Mouse (Mus musculus) hindbrain, embryonic 15.5 days (tissue): ENCODE data around the gene Dock4. TPM values are rescaled to one million over a fixed set of nuclear protein-coding genes. Genes with fewer than 3 reads are reported as not detected.
"Not testable (repeated sequence)": the region's sequence is repeated elsewhere in the genome, so short reads cannot be mapped to it uniquely, and the experiment has no call there.

Experiments used
- ATAC-seq: fragments of 200-750 bp; cut with Nextera tagmentation; 2 replicates; pipeline ENCODE4 v1.8.0; 2017; ENCODE audit warnings: low read depth, moderate number of reproducible peaks, moderate TSS enrichment; ENCODE audit not compliant: low FRiP score
- H3K27ac ChIP-seq: fragments of 300-500 bp; sonication (generic); replicated peaks from 2 replicates; pipeline ENCODE4 v1.5.1; 2015; ENCODE audit warnings: mild to moderate bottlenecking, inconsistent platforms
- H3K27me3 ChIP-seq: fragments of 300-500 bp; sonication (generic); 2 replicates; pipeline ENCODE4 v1.6.1; 2015; ENCODE audit warnings: control low read depth, inconsistent platforms
- H3K36me3 ChIP-seq: fragments of 300-500 bp; sonication (generic); 2 replicates; pipeline ENCODE4 v1.6.1; 2015; ENCODE audit warnings: control low read depth, inconsistent platforms
- H3K4me1 ChIP-seq: fragments of 300-500 bp; sonication (generic); replicated peaks from 2 replicates; pipeline ENCODE4 v1.6.1; 2015; ENCODE audit warnings: control low read depth, inconsistent platforms
- H3K4me2 ChIP-seq: fragments of 300-500 bp; sonication (generic); 2 replicates; pipeline ENCODE4 v1.6.1; 2015; ENCODE audit warnings: moderate library complexity, mild to moderate bottlenecking, inconsistent platforms
- H3K4me3 ChIP-seq: fragments of 300-500 bp; sonication (generic); 2 replicates; pipeline ENCODE4 v1.5.1; 2015; ENCODE audit warnings: mild to moderate bottlenecking, inconsistent platforms
- H3K9ac ChIP-seq: fragments of 300-500 bp; sonication (generic); 2 replicates; pipeline ENCODE4 v1.6.1; 2015; ENCODE audit warnings: inconsistent platforms
- H3K9me3 ChIP-seq: fragments of 300-500 bp; sonication (generic); 2 replicates; pipeline ENCODE4 v1.6.1; 2016; ENCODE audit warnings: control low read depth, inconsistent platforms
- WGBS: fragments of 180-500 bp; shearing (Covaris S2); methylation state at CpG from one replicate; pipeline ENCODE4 v1.1.7; 2015; 5-methylcytosine and 5-hydroxymethylcytosine counted together
- polyA plus RNA-seq: library from polyadenylated mRNA; unstranded; fragments of >200 nt; fragmentation: Nextera tagmentation; extraction: Ambion mirVana; gene quantifications from 2 replicates; pipeline ENCODE4 v1.2.1, GENCODE M21; 2015

Gene Dock4
- polyA plus RNA-seq, 1 experiment from 2014 or later = 31.0 TPM

DNA sequence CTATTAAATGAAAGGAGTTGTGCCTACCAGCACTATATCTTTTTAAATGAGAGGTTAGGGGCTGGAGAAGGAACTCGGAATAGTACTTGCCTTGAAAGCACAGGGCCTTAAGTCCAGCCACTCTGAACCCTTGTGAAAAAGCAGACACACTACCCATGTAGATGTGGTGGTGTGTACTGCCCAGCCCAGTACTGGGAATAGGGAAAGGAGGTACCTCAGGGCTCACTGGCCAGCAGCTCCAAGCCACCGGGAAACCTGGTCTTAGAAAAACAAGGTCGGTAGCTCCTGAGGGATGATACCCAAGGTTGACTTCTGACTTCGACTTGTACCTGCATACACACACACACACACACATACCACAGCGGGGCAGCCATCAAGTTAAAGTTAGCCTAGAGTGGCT is 397.2 kb downstream of the Dock4 start:
- ATAC-seq = no peak
- Histone ChIP-seq H3K4me2 (no peak overlapping the region), H3K27me3 (no peaks in the 10 kb centered on the region), H3K36me3 (peaks cover 9% of the 10 kb centered on the region), H3K4me1 (peaks cover 13% of the 10 kb centered on the region), H3K4me3 (no peak overlapping the region), H3K9ac (no peak overlapping the region), H3K27ac (no peak overlapping the region), H3K9me3 (no peaks in the 10 kb centered on the region)
- 86% methylated on average over 5 of the region's 5 CpGs for WGBS

DNA sequence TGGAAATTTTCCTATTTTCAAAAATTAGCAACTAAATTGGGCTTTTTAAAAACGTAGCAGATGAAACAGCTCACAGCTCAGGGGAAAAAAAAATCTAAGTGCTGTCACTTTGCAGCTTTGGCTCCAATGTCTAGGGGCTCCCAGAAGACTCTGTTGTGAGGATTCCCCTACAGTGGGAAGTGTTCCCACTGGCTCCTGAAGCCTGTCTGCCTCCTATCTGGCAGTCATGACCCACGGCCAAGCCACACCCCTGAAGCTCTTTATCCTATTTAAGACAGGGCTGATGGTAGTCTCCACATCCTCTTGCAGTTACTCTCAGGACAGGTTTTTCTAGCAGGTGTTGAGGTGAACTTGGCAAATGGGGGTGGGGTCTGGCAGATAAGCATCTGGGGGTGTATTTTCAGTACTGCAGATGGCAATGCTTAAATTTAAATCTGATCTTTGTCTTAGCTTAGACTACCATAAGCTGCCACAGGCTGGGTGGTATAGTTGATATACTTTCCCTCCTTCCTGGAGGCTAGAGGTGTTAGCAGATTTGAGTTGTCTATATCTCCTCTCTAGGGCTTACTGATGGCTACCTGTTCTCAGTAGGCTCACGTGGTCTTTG is 397.8 kb downstream of the Dock4 start:
- Histone ChIP-seq H3K4me3 (no peak overlapping the region), H3K4me2 (no peak overlapping the region), H3K9me3 (no peaks in the 10 kb centered on the region), H3K27me3 (no peaks in the 10 kb centered on the region), H3K36me3 (peaks cover 9% of the 10 kb centered on the region), H3K27ac (no peak overlapping the region), H3K4me1 (peaks cover 8% of the 10 kb centered on the region), H3K9ac (no peak overlapping the region)
- ATAC-seq = no peak
- 72% methylated on average over 3 of the region's 3 CpGs for WGBS

GRCm38 (mm10) chr12:40844324-40844723 is 398.6 kb downstream of the Dock4 start:
- ATAC-seq = 0 out of 2 replicates have a peak, but pooled peaks have one; percentile 47
- Histone ChIP-seq H3K4me3 (no peak overlapping the region), H3K4me2 (no peak overlapping the region), H3K36me3 (peaks cover 9% of the 10 kb centered on the region), H3K9ac (no peak overlapping the region), H3K27me3 (no peaks in the 10 kb centered on the region), H3K9me3 (no peaks in the 10 kb centered on the region), H3K4me1 (peaks cover under 1% of the 10 kb centered on the region; the same call in 1 of the 2 replicates), H3K27ac (no peak overlapping the region)
- WGBS = 94% methylated on average over 22 of the region's 22 CpGs

GRCm38 (mm10) chr12:40854705-40855367 is 409.1 kb downstream of the Dock4 start:
- no peak for ATAC-seq
- Histone ChIP-seq H3K27ac (no peak overlapping the region), H3K4me2 (no peak overlapping the region), H3K9ac (no peak overlapping the region), H3K4me1 (no peaks in the 10 kb centered on the region), H3K4me3 (no peak overlapping the region), H3K27me3 (no peaks in the 10 kb centered on the region), H3K36me3 (no peaks in the 10 kb centered on the region), H3K9me3 (no peaks in the 10 kb centered on the region)
- 94% methylated on average over 7 of the region's 7 CpGs for WGBS

GRCm38 (mm10) chr12:40857466-40857865 is 411.7 kb downstream of the Dock4 start:
- Histone ChIP-seq H3K4me1 (no peaks in the 10 kb centered on the region), H3K36me3 (no peaks in the 10 kb centered on the region), H3K9me3 (no peaks in the 10 kb centered on the region), H3K27me3 (no peaks in the 10 kb centered on the region), H3K9ac (no peak overlapping the region), H3K27ac (no peak overlapping the region), H3K4me3 (no peak overlapping the region), H3K4me2 (no peak overlapping the region)
- no peak for ATAC-seq
- WGBS = 94% methylated on average over 7 of the region's 7 CpGs

DNA sequence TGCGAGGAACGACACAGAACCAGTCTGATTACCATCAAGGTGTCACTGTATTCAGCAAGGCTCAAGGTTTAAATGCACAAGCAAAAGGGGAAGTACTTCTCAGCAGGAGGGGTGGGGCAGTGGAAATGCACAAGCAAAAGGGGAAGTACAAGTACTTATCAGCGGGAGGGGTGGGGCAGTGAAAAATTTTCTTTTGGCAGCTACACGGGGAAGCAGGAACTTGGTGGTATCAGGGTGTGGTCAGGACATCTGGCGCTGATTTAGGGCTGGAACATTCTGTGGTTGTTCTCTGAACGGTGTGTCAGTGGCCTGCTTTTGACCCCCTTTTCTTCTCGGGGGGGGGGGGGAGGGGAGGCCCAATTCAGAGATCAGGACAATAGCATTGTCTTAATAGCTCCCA is 413.0 kb downstream of the Dock4 start:
- WGBS = 85% methylated on average over 7 of the region's 7 CpGs
- not testable (repeated sequence) for H3K9me3 ChIP-seq, ATAC-seq, H3K27ac ChIP-seq, H3K27me3 ChIP-seq, H3K4me3 ChIP-seq, H3K4me2 ChIP-seq, H3K9ac ChIP-seq, H3K36me3 ChIP-seq, H3K4me1 ChIP-seq

- no peaks in the 10 kb centered on the region for H3K36me3 ChIP-seq
- no peak overlapping the region for H3K9ac ChIP-seq
- 97% methylated on average over 5 of the region's 5 CpGs for WGBS
- ATAC-seq = no peak
- no peaks in the 10 kb centered on the region for H3K4me1 ChIP-seq
- no peaks in the 10 kb centered on the region for H3K27me3 ChIP-seq
- H3K27ac ChIP-seq = no peak overlapping the region
- H3K4me3 ChIP-seq = no peak overlapping the region
- no peak overlapping the region for H3K4me2 ChIP-seq
- no peaks in the 10 kb centered on the region for H3K9me3 ChIP-seq
Observed at GRCm38 (mm10) chr12:40870387-40870786, 424.6 kb downstream of the Dock4 start.

DNA sequence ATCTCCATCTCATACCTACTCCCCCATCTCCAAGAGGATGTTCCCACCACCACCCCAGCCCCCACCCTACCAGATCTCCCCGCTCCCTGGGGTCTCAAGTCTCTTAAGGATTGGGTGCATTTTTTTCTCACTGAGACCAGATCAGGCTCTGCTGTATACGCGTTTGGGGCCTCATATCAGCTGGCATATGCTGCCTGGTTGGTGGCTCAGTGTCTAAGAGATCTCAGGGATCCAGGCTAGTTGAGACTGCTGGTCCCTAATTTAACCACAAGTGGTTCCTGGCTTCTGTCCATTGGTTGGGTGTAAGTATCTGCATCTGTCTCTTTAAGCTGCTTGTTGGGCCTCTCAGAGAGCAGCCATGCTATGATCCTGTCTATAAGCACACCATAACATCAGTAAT is 427.0 kb downstream of the Dock4 start:
- WGBS = 91% methylated on average over 3 of the region's 3 CpGs
- ATAC-seq = no peak
- Histone ChIP-seq H3K4me1 (no peaks in the 10 kb centered on the region), H3K27ac (no peak overlapping the region), H3K27me3 (no peaks in the 10 kb centered on the region), H3K9ac (no peak overlapping the region), H3K36me3 (no peaks in the 10 kb centered on the region), H3K4me3 (no peak overlapping the region), H3K4me2 (no peak overlapping the region), H3K9me3 (no peaks in the 10 kb centered on the region)

DNA sequence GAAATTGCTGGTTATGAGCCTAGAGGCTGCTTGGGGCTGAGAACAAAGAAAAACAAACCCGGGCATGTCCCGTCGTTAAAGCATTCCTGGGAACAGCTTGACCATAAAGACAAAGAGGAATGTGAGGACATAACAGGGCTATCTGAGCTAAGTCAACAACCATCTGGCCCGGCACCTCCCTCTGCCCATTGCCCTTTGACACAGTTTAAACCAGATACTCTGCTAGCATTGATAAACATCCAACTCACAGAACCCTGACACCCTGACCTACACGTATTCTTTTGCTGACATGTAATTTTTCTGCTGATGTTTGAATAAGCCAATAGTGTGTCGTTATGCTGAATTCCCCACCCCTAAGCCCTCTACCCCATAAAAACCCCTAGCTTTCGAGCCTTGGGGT is 427.5 kb downstream of the Dock4 start:
- H3K4me1 ChIP-seq, H3K36me3 ChIP-seq, ATAC-seq, H3K4me3 ChIP-seq, H3K27ac ChIP-seq, H3K27me3 ChIP-seq, H3K9me3 ChIP-seq, H3K9ac ChIP-seq, H3K4me2 ChIP-seq: not testable (repeated sequence)
- WGBS = 87% methylated on average over 7 of the region's 7 CpGs

- Histone ChIP-seq H3K4me1 (no peaks in the 10 kb centered on the region), H3K4me2 (no peak overlapping the region), H3K27ac (no peak overlapping the region), H3K27me3 (no peaks in the 10 kb centered on the region), H3K36me3 (no peaks in the 10 kb centered on the region), H3K9me3 (no peaks in the 10 kb centered on the region), H3K4me3 (no peak overlapping the region), H3K9ac (no peak overlapping the region)
- WGBS = 86% methylated on average over 3 of the region's 3 CpGs
- ATAC-seq = no peak
Observed at GRCm38 (mm10) chr12:40884976-40885375, 439.2 kb downstream of the Dock4 start.

- H3K4me2 ChIP-seq = no peak overlapping the region
- no peak overlapping the region for H3K9ac ChIP-seq
- no peaks in the 10 kb centered on the region for H3K27me3 ChIP-seq
- no peak for ATAC-seq
- H3K27ac ChIP-seq = no peak overlapping the region
- 97% methylated on average over 6 of the region's 6 CpGs for WGBS
- H3K9me3 ChIP-seq = no peaks in the 10 kb centered on the region
- H3K36me3 ChIP-seq = no peaks in the 10 kb centered on the region
- H3K4me3 ChIP-seq = no peak overlapping the region
- no peaks in the 10 kb centered on the region for H3K4me1 ChIP-seq
Observed at GRCm38 (mm10) chr12:40885377-40885776, 439.6 kb downstream of the Dock4 start.

GRCm38 (mm10) chr12:40887496-40887895 is 441.7 kb downstream of the Dock4 start:
- Histone ChIP-seq H3K27me3 (no peaks in the 10 kb centered on the region), H3K36me3 (no peaks in the 10 kb centered on the region), H3K9ac (no peak overlapping the region), H3K4me2 (no peak overlapping the region), H3K9me3 (no peaks in the 10 kb centered on the region), H3K27ac (no peak overlapping the region), H3K4me1 (no peaks in the 10 kb centered on the region), H3K4me3 (no peak overlapping the region)
- no peak for ATAC-seq
- 59% methylated on average over 2 of the region's 2 CpGs for WGBS
